Mouse (Mus musculus): ENCODE results near the gene Smim8.
A peak's percentile ranks its signal among the peaks of the same experiment; 100 is the strongest.
"Not testable (repeated sequence)": the region's sequence is repeated elsewhere in the genome, so short reads cannot be mapped to it uniquely, and the experiment has no call there.

Gene Smim8

GRCm38 (mm10) chr4:34777677-34778527 lies at the start of gene Smim8:
Gene Smim8 (minus strand): TSS chr4:34778423.
- peak; percentile 99 for DNase-seq

- no peak for DNase-seq
Observed at GRCm38 (mm10) chr4:34823901-34824300, 45.7 kb upstream of the Smim8 start.

GRCm38 (mm10) chr4:34819904-34820303 lies 41.7 kb upstream of the Smim8 start:
- DNase-seq: no peak

GRCm38 (mm10) chr4:34801166-34802034 lies 23.2 kb upstream of the Smim8 start:
- DNase-seq: no peak

- peak; percentile 16 for DNase-seq
Observed at GRCm38 (mm10) chr4:34798005-34798404, 19.8 kb upstream of the Smim8 start.

GRCm38 (mm10) chr4:34797294-34797983 lies 19.2 kb upstream of the Smim8 start:
- peak; percentile 11 for DNase-seq

- DNase-seq: peak; percentile 58
Observed at GRCm38 (mm10) chr4:34796294-34796693, 18.1 kb upstream of the Smim8 start.

GRCm38 (mm10) chr4:34786476-34786875 lies 8.3 kb upstream of the Smim8 start:
- peak; percentile 78 for DNase-seq

- DNase-seq: peak; percentile 83
Observed at GRCm38 (mm10) chr4:34785646-34786045, 7.4 kb upstream of the Smim8 start.

- no peak for DNase-seq
Observed at GRCm38 (mm10) chr4:34784865-34785264, 6.6 kb upstream of the Smim8 start.

GRCm38 (mm10) chr4:34782730-34783129 lies 4.5 kb upstream of the Smim8 start:
- DNase-seq: peak; percentile 84

- DNase-seq: no peak
Observed at GRCm38 (mm10) chr4:34771652-34772371, 6.4 kb downstream of the Smim8 start.

GRCm38 (mm10) chr4:34756163-34756562 lies 22.1 kb downstream of the Smim8 start, which contains the start of gene Gm136:
Gene Gm136 (minus strand): TSS chr4:34756263.
- no peak for DNase-seq

- DNase-seq: no peak
Observed at GRCm38 (mm10) chr4:34749236-34749635, 29.0 kb downstream of the Smim8 start.

- no peak for DNase-seq
Observed at GRCm38 (mm10) chr4:34734461-34734860, 43.8 kb downstream of the Smim8 start.

- peak; percentile 39 for DNase-seq
Observed at GRCm38 (mm10) chr4:34733415-34733814, 44.8 kb downstream of the Smim8 start.

- DNase-seq: peak; percentile 97
Observed at GRCm38 (mm10) chr4:34729851-34730341, 48.3 kb downstream of the Smim8 start, which contains the start of gene Cfap206. Gene Cfap206 (minus strand): TSS chr4:34730206.

GRCm38 (mm10) chr4:34725710-34726109 lies 52.5 kb downstream of the Smim8 start:
- DNase-seq: not testable (repeated sequence)

- DNase-seq: peak; percentile 77
Observed at GRCm38 (mm10) chr4:34724306-34724705, 53.9 kb downstream of the Smim8 start.

- DNase-seq: peak; percentile 54
Observed at GRCm38 (mm10) chr4:34723186-34723585, 55.0 kb downstream of the Smim8 start.

- DNase-seq: peak; percentile 50
Observed at GRCm38 (mm10) chr4:34720127-34720895, 57.9 kb downstream of the Smim8 start.
